Mouse (Mus musculus) gastrocnemius, postnatal 14 days (tissue): ENCODE measurements at regions not wholly inside any gene's neighbourhood (a gene's known extent, or its start where the extent isn't known, plus 50 kb on each side); places are given as distances from the start of the nearest gene placed in this dataset.
"Not testable (repeated sequence)": the region's sequence is repeated elsewhere in the genome, so short reads cannot be mapped to it uniquely, and the experiment has no call there.

Experiments used
- DNase-seq: peaks from one replicate; pipeline ENCODE4 v3.0.0; 2021; ENCODE audit warnings: mixed read lengths
- intact Hi-C: fragments of 180-260 bp; cut with DNase I; formaldehyde crosslinking; loops from one replicate; pipeline ENCODE4 v1.15.1; 2025; ENCODE audit warnings: low total_unique reads

GRCm38 (mm10) chr5:25639187-25639586, 66.4 kb downstream of the Xrcc2 start:
- intact Hi-C loops: no loop called here
- DNase-seq: peak; percentile 38

- intact Hi-C loops: no loop called here
- DNase-seq: no peak
Observed at GRCm38 (mm10) chr5:25638097-25638496, 67.5 kb downstream of the Xrcc2 start.

GRCm38 (mm10) chr5:25632861-25633535, 72.6 kb downstream of the Xrcc2 start:
- intact Hi-C loops: no loop called here
- no peak for DNase-seq

- intact Hi-C loops: no loop called here
- no peak for DNase-seq
Observed at GRCm38 (mm10) chr5:25629731-25630130, 75.9 kb downstream of the Xrcc2 start.

- no peak for DNase-seq
- intact Hi-C loops: no loop called here
Observed at GRCm38 (mm10) chr5:25628504-25628903, 77.1 kb downstream of the Xrcc2 start.

GRCm38 (mm10) chr5:25627086-25627485, 78.5 kb downstream of the Xrcc2 start:
- intact Hi-C loops: no loop called here

GRCm38 (mm10) chr5:25624029-25624428, 81.6 kb downstream of the Xrcc2 start:
- no peak for DNase-seq
- intact Hi-C loops: no loop called here

More at GRCm38 (mm10) chr5:25627086-25627485, 78.5 kb downstream of the Xrcc2 start:
- DNase-seq: no peak

GRCm38 (mm10) chr5:25619872-25620271, 85.8 kb downstream of the Xrcc2 start:
- intact Hi-C loops: no loop called here
- DNase-seq: no peak

GRCm38 (mm10) chr5:25619337-25619736, 86.3 kb downstream of the Xrcc2 start:
- intact Hi-C loops, DNase-seq: not testable (repeated sequence)

GRCm38 (mm10) chr5:25614659-25615061, 91.0 kb downstream of the Xrcc2 start:
- no peak for DNase-seq
- intact Hi-C loops: no loop called here

GRCm38 (mm10) chr5:25613844-25614658, 91.6 kb downstream of the Xrcc2 start:
- intact Hi-C loops: no loop called here
- DNase-seq: no peak

GRCm38 (mm10) chr5:25612036-25612705, 93.5 kb downstream of the Xrcc2 start:
- no peak for DNase-seq
- intact Hi-C loops: no loop called here

GRCm38 (mm10) chr5:25609911-25610310, 94.0 kb downstream of the Cct8l1 start:
- intact Hi-C loops: loop anchor here (10.0 kb wide), 1 partner anchor 185 kb away; no protein-coding TSS in a partner anchor
- DNase-seq: no peak

- no peak for DNase-seq
- intact Hi-C loops: loop anchor here (10.0 kb wide), 1 partner anchor 177 kb away; no protein-coding TSS in a partner anchor
Observed at GRCm38 (mm10) chr5:25602123-25602522, 86.3 kb downstream of the Cct8l1 start.

GRCm38 (mm10) chr5:25599363-25599762, 83.5 kb downstream of the Cct8l1 start:
- DNase-seq: no peak
- intact Hi-C loops: no loop called here

GRCm38 (mm10) chr5:25597786-25598185, 81.9 kb downstream of the Cct8l1 start:
- intact Hi-C loops: no loop called here
- no peak for DNase-seq

GRCm38 (mm10) chr5:25591709-25592108, 75.8 kb downstream of the Cct8l1 start:
- intact Hi-C loops: no loop called here
- DNase-seq: no peak
